Mouse (Mus musculus): Measurements from ENCODE around the gene Prdx2. TPM values are rescaled to one million over a fixed set of nuclear protein-coding genes. Genes with fewer than 3 reads are reported as not detected.
A peak's percentile ranks its signal among the peaks of the same experiment; 100 is the strongest.

The Prdx2 gene
- polyA plus RNA-seq (2015; fragmentation: Nextera tagmentation; extraction: Ambion mirVana): 370 and 376 TPM in 2 replicates

- peak within 1 kb of the TSS; percentile 83 for H3K9ac ChIP-seq (ENCODE audit: low read length)
- under 1% methylated on average over 55 of the region's 56 CpGs for WGBS
- H3K4me2 ChIP-seq (replicated peaks; ENCODE audit: low read depth): peak within 1 kb of the TSS; percentile 87
- H3K4me1 ChIP-seq (replicated peaks; ENCODE audit: control insufficient read depth, insufficient read depth): peaks cover 13% of the 10 kb centered on the region
- no peaks in the 10 kb centered on the region for H3K9me3 ChIP-seq (ENCODE audit: control insufficient read depth, low read length)
- no peaks in the 10 kb centered on the region for H3K27me3 ChIP-seq (ENCODE audit: control insufficient read depth, insufficient read depth, low read length)
- ATAC-seq (ENCODE audit: low FRiP score, low TSS enrichment) (peak; percentile 68), DNase-seq (ENCODE audit: low spot score) (peak; percentile 91)
- no peaks in the 10 kb centered on the region; the same call in 1 of the 2 replicates for H3K36me3 ChIP-seq (ENCODE audit: control insufficient read depth, insufficient read depth, low read length)
- H3K27ac ChIP-seq (replicated peaks): peak within 1 kb of the TSS; percentile 94
- H3K4me3 ChIP-seq (ENCODE audit: low read depth, low read length): peak within 1 kb of the TSS; percentile 75
- TF ChIP-seq CTCF (IDR thresholded peaks at IDR 0.05; ENCODE audit: low read depth) (no peak), EP300 (optimal IDR thresholded peaks at IDR 0.05) (no peak)
Measured at GRCm38 (mm10) chr8:84969241-84970134, at the start of gene Prdx2, which contains the start of the genes Gm49661 and Rnaseh2a. Gene Prdx2, plus strand, starts transcription at chr8:84969587. Gene Gm49661, minus strand, starts transcription at chr8:84969433. Gene Rnaseh2a, minus strand, starts transcription at chr8:84969767.

DNA sequence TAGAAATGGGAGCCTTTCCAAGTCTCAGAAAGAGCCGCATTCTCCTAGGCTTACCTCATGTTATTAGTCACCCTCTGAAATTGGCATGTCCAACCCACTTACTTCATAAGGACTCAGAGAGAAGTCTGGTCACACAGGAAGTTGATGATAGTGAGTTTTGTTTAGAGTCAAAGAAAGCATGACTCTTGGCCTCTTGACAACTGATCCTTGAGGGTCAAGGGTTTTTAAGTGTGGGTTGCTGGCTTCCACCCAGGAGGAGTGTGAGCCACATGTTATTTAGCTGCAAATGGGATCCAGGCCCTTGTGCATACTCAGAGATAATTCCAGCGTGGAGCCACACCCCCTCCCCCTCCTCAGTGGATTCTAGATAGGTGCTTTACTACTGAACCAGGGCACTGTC, 47.8 kb upstream of the Prdx2 start:
- Histone ChIP-seq H3K27me3 (ENCODE audit: control insufficient read depth, insufficient read depth, low read length) (no peaks in the 10 kb centered on the region), H3K4me2 (replicated peaks; ENCODE audit: low read depth) (no peak overlapping the region), H3K4me1 (replicated peaks; ENCODE audit: control insufficient read depth, insufficient read depth) (no peaks in the 10 kb centered on the region), H3K36me3 (ENCODE audit: control insufficient read depth, insufficient read depth, low read length) (no peaks in the 10 kb centered on the region), H3K9me3 (ENCODE audit: control insufficient read depth, low read length) (no peaks in the 10 kb centered on the region), H3K4me3 (ENCODE audit: low read depth, low read length) (no peak overlapping the region), H3K9ac (ENCODE audit: low read length) (no peak overlapping the region), H3K27ac (replicated peaks) (no peak overlapping the region)
- no peak for TF ChIP-seq EP300 (optimal IDR thresholded peaks at IDR 0.05)
- TF ChIP-seq CTCF (IDR thresholded peaks at IDR 0.05; ENCODE audit: low read depth): no peak
- no peak for DNase-seq (ENCODE audit: low spot score)
- ATAC-seq (ENCODE audit: low FRiP score, low TSS enrichment): no peak
- WGBS: 63% methylated on average over 2 of the region's 2 CpGs

DNA sequence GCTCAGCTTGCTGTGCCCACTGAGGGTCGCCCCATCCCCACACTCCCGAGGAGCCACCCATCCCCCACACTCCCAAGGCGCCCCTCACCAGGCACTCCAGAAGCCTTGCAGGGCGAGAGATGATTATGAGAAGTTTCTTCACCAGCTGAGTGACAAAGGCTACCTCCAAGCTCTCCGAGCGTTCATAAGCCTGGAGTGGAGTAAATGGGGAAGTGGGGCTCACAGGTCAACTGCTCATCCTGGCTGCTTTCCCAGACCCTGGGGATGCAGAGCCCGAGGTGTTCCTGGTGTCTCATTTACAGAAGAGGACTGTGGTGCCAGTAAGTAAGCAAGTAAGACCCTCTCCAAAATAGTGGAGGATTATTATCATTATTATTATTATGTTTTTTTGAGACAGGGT, 43.8 kb upstream of the Prdx2 start:
- H3K9ac ChIP-seq (ENCODE audit: low read length): no peak overlapping the region
- H3K27ac ChIP-seq (replicated peaks): no peak overlapping the region
- no peaks in the 10 kb centered on the region for H3K9me3 ChIP-seq (ENCODE audit: control insufficient read depth, low read length)
- H3K36me3 ChIP-seq (ENCODE audit: control insufficient read depth, insufficient read depth, low read length): no peaks in the 10 kb centered on the region
- DNase-seq (ENCODE audit: low spot score) (no peak), ATAC-seq (ENCODE audit: low FRiP score, low TSS enrichment) (no peak)
- H3K4me1 ChIP-seq (replicated peaks; ENCODE audit: control insufficient read depth, insufficient read depth): no peaks in the 10 kb centered on the region
- TF ChIP-seq EP300 (optimal IDR thresholded peaks at IDR 0.05) (no peak), CTCF (IDR thresholded peaks at IDR 0.05; ENCODE audit: low read depth) (no peak)
- H3K27me3 ChIP-seq (ENCODE audit: control insufficient read depth, insufficient read depth, low read length): no peaks in the 10 kb centered on the region
- 57% methylated on average over 7 of the region's 7 CpGs for WGBS
- no peak overlapping the region for H3K4me2 ChIP-seq (replicated peaks; ENCODE audit: low read depth)
- H3K4me3 ChIP-seq (ENCODE audit: low read depth, low read length): no peak overlapping the region

- TF ChIP-seq EP300 (optimal IDR thresholded peaks at IDR 0.05): no peak
- H3K4me2 ChIP-seq (replicated peaks; ENCODE audit: low read depth): no peak overlapping the region
- no peak overlapping the region for H3K9ac ChIP-seq (ENCODE audit: low read length)
- H3K4me1 ChIP-seq (replicated peaks; ENCODE audit: control insufficient read depth, insufficient read depth): no peaks in the 10 kb centered on the region
- H3K36me3 ChIP-seq (ENCODE audit: control insufficient read depth, insufficient read depth, low read length): no peaks in the 10 kb centered on the region
- no peaks in the 10 kb centered on the region for H3K27me3 ChIP-seq (ENCODE audit: control insufficient read depth, insufficient read depth, low read length)
- 85% methylated on average over 1 of the region's 1 CpGs for WGBS
- no peaks in the 10 kb centered on the region for H3K9me3 ChIP-seq (ENCODE audit: control insufficient read depth, low read length)
- no peak overlapping the region for H3K27ac ChIP-seq (replicated peaks)
- ATAC-seq (ENCODE audit: low FRiP score, low TSS enrichment) (0 out of 2 replicates have a peak, but pooled peaks have one; percentile 27), DNase-seq (ENCODE audit: low spot score) (no peak)
- no peak overlapping the region for H3K4me3 ChIP-seq (ENCODE audit: low read depth, low read length)
Measured at GRCm38 (mm10) chr8:84927513-84927912, 41.9 kb upstream of the Prdx2 start.

GRCm38 (mm10) chr8:84928456-84929306, 40.7 kb upstream of the Prdx2 start:
- TF ChIP-seq CTCF (IDR thresholded peaks at IDR 0.05; ENCODE audit: low read depth) (peak; percentile 80), EP300 (optimal IDR thresholded peaks at IDR 0.05) (no peak)
- Histone ChIP-seq H3K36me3 (ENCODE audit: control insufficient read depth, insufficient read depth, low read length) (no peaks in the 10 kb centered on the region), H3K9me3 (ENCODE audit: control insufficient read depth, low read length) (no peaks in the 10 kb centered on the region), H3K27ac (replicated peaks) (no peak overlapping the region), H3K27me3 (ENCODE audit: control insufficient read depth, insufficient read depth, low read length) (no peaks in the 10 kb centered on the region), H3K4me2 (replicated peaks; ENCODE audit: low read depth) (peak overlapping the region; percentile 45), H3K9ac (ENCODE audit: low read length) (0 out of 2 replicates have a peak overlapping the region, but pooled peaks have one; percentile 23), H3K4me1 (replicated peaks; ENCODE audit: control insufficient read depth, insufficient read depth) (no peaks in the 10 kb centered on the region), H3K4me3 (ENCODE audit: low read depth, low read length) (peak overlapping the region; percentile 22; the same call in 1 of the 2 replicates)
- DNase-seq (ENCODE audit: low spot score) (peak; percentile 73), ATAC-seq (ENCODE audit: low FRiP score, low TSS enrichment) (peak; percentile 76)
- 3% methylated on average over 49 of the region's 52 CpGs for WGBS

Measured in stomach, postnatal 0 days (tissue).